Mouse (Mus musculus) erythroblast, embryonic 14.5 days (primary cell): ENCODE results near the gene Zan. TPM values are rescaled to one million over a fixed set of nuclear protein-coding genes. Genes with fewer than 3 reads are reported as not detected.

ENCODE experiments used
- H3K27me3 ChIP-seq: 2 replicates; pipeline ENCODE4 v1.6.1; 2012; ENCODE audit warnings: inconsistent platforms; ENCODE audit not compliant: control insufficient read depth
- H3K36me3 ChIP-seq: 2 replicates; pipeline ENCODE4 v1.6.1; 2012; ENCODE audit warnings: mild to moderate bottlenecking, inconsistent platforms; ENCODE audit not compliant: control insufficient read depth
- H3K4me1 ChIP-seq: 2 replicates; pipeline ENCODE4 v1.6.1; 2012; ENCODE audit warnings: inconsistent platforms; ENCODE audit not compliant: control insufficient read depth
- H3K4me3 ChIP-seq: replicated peaks from 2 replicates; pipeline ENCODE3; 2012; ENCODE audit warnings: moderate library complexity, mild to moderate bottlenecking, inconsistent platforms
- H3K9me3 ChIP-seq: 2 replicates; pipeline ENCODE4 v1.6.1; 2012; ENCODE audit warnings: low read length, inconsistent platforms, mixed read lengths; ENCODE audit not compliant: control insufficient read depth
- GATA1 ChIP-seq: IDR thresholded peaks from 2 replicates; pipeline ENCODE4 v1.6.1; 2012; ENCODE audit warnings: low read length, inconsistent platforms, mixed read lengths
- TAL1 ChIP-seq: IDR thresholded peaks from 3 replicates; pipeline ENCODE4 v1.6.1; 2012; ENCODE audit warnings: low read length, inconsistent platforms, mixed read lengths
- polyA plus RNA-seq: library from polyadenylated mRNA; stranded (reverse); fragments of >175 nt; gene quantifications from 2 replicates; pipeline ENCODE4 v1.2.3, GENCODE M21; 2012

The Zan gene
- polyA plus RNA-seq, 1 experiment: not detected

- H3K4me1 ChIP-seq: peaks cover 43% of the 10 kb centered on the region
- peaks cover 9% of the 10 kb centered on the region for H3K27me3 ChIP-seq
- no peak overlapping the region for H3K4me3 ChIP-seq
- no peaks in the 10 kb centered on the region for H3K36me3 ChIP-seq
- no peaks in the 10 kb centered on the region for H3K9me3 ChIP-seq
- TF ChIP-seq TAL1 (no peak), GATA1 (no peak)
Measured at GRCm38 (mm10) chr5:137334317-137334716, 142.5 kb downstream of the Zan start.

GRCm38 (mm10) chr5:137333512-137334174, 143.2 kb downstream of the Zan start, which contains the start of gene Slc12a9:
Gene Slc12a9 (minus strand): TSS chr5:137333597.
- H3K36me3 ChIP-seq: no peaks in the 10 kb centered on the region
- H3K9me3 ChIP-seq: no peaks in the 10 kb centered on the region
- H3K27me3 ChIP-seq: peaks cover 2% of the 10 kb centered on the region
- TF ChIP-seq TAL1 (no peak), GATA1 (no peak)
- peaks cover 36% of the 10 kb centered on the region for H3K4me1 ChIP-seq
- H3K4me3 ChIP-seq: peak within 1 kb of the TSS; percentile 66

- peaks cover 2% of the 10 kb centered on the region; the same call in 1 of the 2 replicates for H3K27me3 ChIP-seq
Measured at GRCm38 (mm10) chr5:137332857-137333511, 143.9 kb downstream of the Zan start.

GRCm38 (mm10) chr5:137330910-137331309, 146.0 kb downstream of the Zan start:
- Histone ChIP-seq H3K9me3 (no peaks in the 10 kb centered on the region), H3K4me3 (no peak overlapping the region), H3K36me3 (no peaks in the 10 kb centered on the region), H3K4me1 (peaks cover 17% of the 10 kb centered on the region), H3K27me3 (peaks cover 2% of the 10 kb centered on the region; the same call in 1 of the 2 replicates)
- TF ChIP-seq GATA1 (no peak), TAL1 (no peak)

More at GRCm38 (mm10) chr5:137332857-137333511, 143.9 kb downstream of the Zan start:
- Histone ChIP-seq H3K4me3 (peak overlapping the region; percentile 66), H3K9me3 (no peaks in the 10 kb centered on the region), H3K36me3 (no peaks in the 10 kb centered on the region), H3K4me1 (peaks cover 30% of the 10 kb centered on the region)
- no peak for TF ChIP-seq TAL1
- TF ChIP-seq GATA1: no peak

Other genes with a start within 250 kb of the Zan start
- gene Ache, start 189.5 kb downstream of the Zan start, polyA plus RNA-seq: 29.5 and 30.9 TPM in 2 replicates
- 14.1 and 16.4 TPM in 2 replicates for gene Ufsp1, start 182.4 kb downstream of the Zan start, polyA plus RNA-seq
- 73.3 and 89.6 TPM in 2 replicates for gene Srrt, start 169.4 kb downstream of the Zan start, polyA plus RNA-seq
- gene Trip6, start 162.7 kb downstream of the Zan start, polyA plus RNA-seq: 0.51 and 0.54 TPM in 2 replicates
- gene Slc12a9, start 143.5 kb downstream of the Zan start, polyA plus RNA-seq: 0.05 and 0.06 TPM in 2 replicates
- gene Ephb4, start 127.0 kb downstream of the Zan start, polyA plus RNA-seq: 0.04 and 0.07 TPM in 2 replicates
- gene Pop7, start 25.5 kb upstream of the Zan start, polyA plus RNA-seq: 7.1 and 9.3 TPM in 2 replicates
- gene Gigyf1, start 41.5 kb upstream of the Zan start, polyA plus RNA-seq: 2.4 and 2.6 TPM in 2 replicates
- gene Epo, start 56.2 kb upstream of the Zan start, polyA plus RNA-seq: not detected in 2 replicates
- gene Gnb2, start 56.4 kb upstream of the Zan start, polyA plus RNA-seq: 59.2 and 65.3 TPM in 2 replicates
- not detected in 2 replicates for gene Actl6b, start 76.5 kb upstream of the Zan start, polyA plus RNA-seq
- gene Tfr2, start 92.8 kb upstream of the Zan start, polyA plus RNA-seq: 9.2 and 10.1 TPM in 2 replicates
- 105 and 109 TPM in 2 replicates for gene Mospd3, start 124.0 kb upstream of the Zan start, polyA plus RNA-seq
- gene Pcolce, start 136.7 kb upstream of the Zan start, polyA plus RNA-seq: 0.10 and 0.22 TPM in 2 replicates
- gene Fbxo24, start 151.9 kb upstream of the Zan start, polyA plus RNA-seq: not detected in 2 replicates
- gene Lrch4, start 152.1 kb upstream of the Zan start, polyA plus RNA-seq: 6.3 and 7.1 TPM in 2 replicates
- 3.8 and 3.9 TPM in 2 replicates for gene Gm20605, start 152.1 kb upstream of the Zan start, polyA plus RNA-seq
- gene Sap25, start 164.3 kb upstream of the Zan start, polyA plus RNA-seq: 5.9 and 11.5 TPM in 2 replicates
- gene Irs3, start 168.7 kb upstream of the Zan start, polyA plus RNA-seq: 0.02 TPM in 1 of 2 replicates, not detected in the other
- gene Agfg2, start 207.7 kb upstream of the Zan start, polyA plus RNA-seq: 17.1 and 20.4 TPM in 2 replicates